Mouse (Mus musculus) neural tube, embryonic 11.5 days (tissue): ENCODE measurements around the gene Insig2. TPM values are rescaled to one million over a fixed set of nuclear protein-coding genes. Genes with fewer than 3 reads are reported as not detected.

Experiments
- ATAC-seq: fragments of 200-750 bp; cut with Nextera tagmentation; 2 replicates; pipeline ENCODE4 v1.8.0; 2017; ENCODE audit warnings: moderate number of reproducible peaks, mild to moderate bottlenecking, moderate TSS enrichment, moderate library complexity; ENCODE audit not compliant: insufficient read depth, low FRiP score, low TSS enrichment
- DNase-seq: peaks from one replicate; pipeline ENCODE4 v3.0.0-alpha.2; 2015; ENCODE audit warnings: low spot score
- H3K27ac ChIP-seq: fragments of 300-500 bp; sonication (generic); 2 replicates; pipeline ENCODE4 v1.5.1; 2014; ENCODE audit warnings: low read depth, mild to moderate bottlenecking, low read length
- H3K27me3 ChIP-seq: fragments of 300-500 bp; sonication (generic); 2 replicates; pipeline ENCODE4 v1.6.1; 2014; ENCODE audit warnings: mild to moderate bottlenecking, low read length, mixed read lengths; ENCODE audit not compliant: control insufficient read depth, insufficient read depth
- H3K36me3 ChIP-seq: fragments of 300-500 bp; sonication (generic); 2 replicates; pipeline ENCODE4 v1.6.1; 2014; ENCODE audit warnings: mild to moderate bottlenecking, low read length, moderate library complexity, mixed read lengths; ENCODE audit not compliant: control insufficient read depth, insufficient read depth
- H3K4me1 ChIP-seq: fragments of 300-500 bp; sonication (generic); 2 replicates; pipeline ENCODE4 v1.6.1; 2014; ENCODE audit warnings: low read length, mixed read lengths; ENCODE audit not compliant: control insufficient read depth, insufficient read depth
- H3K4me2 ChIP-seq: fragments of 300-500 bp; sonication (generic); 2 replicates; pipeline ENCODE4 v1.6.1; 2014; ENCODE audit warnings: low read depth, mild to moderate bottlenecking, moderate library complexity
- H3K4me3 ChIP-seq: fragments of 300-500 bp; sonication (generic); 2 replicates; pipeline ENCODE4 v1.5.1; 2014; ENCODE audit warnings: low read depth, low read length
- H3K9ac ChIP-seq: fragments of 300-500 bp; sonication (generic); 2 replicates; pipeline ENCODE4 v1.6.1; 2014; ENCODE audit warnings: mild to moderate bottlenecking, low read length
- H3K9me3 ChIP-seq: fragments of 300-500 bp; sonication (generic); 2 replicates; pipeline ENCODE4 v1.6.1; 2016; ENCODE audit warnings: low read length; ENCODE audit not compliant: control insufficient read depth
- WGBS: fragments of 180-500 bp; shearing (Covaris S2); extraction: QIAGEN DNeasy Blood & Tissue Kit; methylation state at CpG from one replicate; pipeline ENCODE4 v1.1.7; 2014; 5-methylcytosine and 5-hydroxymethylcytosine counted together
- polyA plus RNA-seq: library from polyadenylated mRNA; unstranded; fragments of >200 nt; fragmentation: Nextera tagmentation; extraction: Ambion mirVana; gene quantifications from 2 replicates; pipeline ENCODE4 v1.2.1, GENCODE M21; 2014

The Insig2 gene
- polyA plus RNA-seq, 1 experiment from 2014 or later, result 20.5 TPM

DNA sequence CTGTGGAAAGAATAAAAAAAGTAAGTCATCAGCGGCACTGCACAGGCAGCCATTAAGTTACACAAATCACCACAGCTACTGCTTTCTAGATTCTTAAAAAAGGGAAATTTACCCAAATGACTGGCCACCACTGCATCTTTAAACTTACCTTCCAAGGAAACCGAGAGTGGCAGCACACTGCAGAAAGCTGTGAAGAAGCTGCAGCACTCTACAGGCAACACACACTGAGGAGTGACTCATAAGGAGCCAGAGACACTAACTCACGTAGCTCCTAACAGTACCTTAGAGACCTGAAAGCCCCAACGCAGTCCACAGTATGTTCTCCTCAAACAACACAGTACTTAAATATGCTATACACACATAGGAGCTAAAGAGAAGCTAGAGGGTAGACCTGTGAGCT is 20.1 kb downstream of the Insig2 start:
- no peaks in the 10 kb centered on the region for H3K9me3 ChIP-seq
- H3K4me2 ChIP-seq, result no peak overlapping the region
- no peak overlapping the region for H3K9ac ChIP-seq
- ATAC-seq (no peak), DNase-seq (no peak)
- 85% methylated on average over 4 of the region's 4 CpGs for WGBS
- no peak overlapping the region for H3K27ac ChIP-seq
- H3K4me3 ChIP-seq, result no peak overlapping the region
- H3K27me3 ChIP-seq, result no peaks in the 10 kb centered on the region
- no peaks in the 10 kb centered on the region for H3K4me1 ChIP-seq
- H3K36me3 ChIP-seq, result no peaks in the 10 kb centered on the region

DNA sequence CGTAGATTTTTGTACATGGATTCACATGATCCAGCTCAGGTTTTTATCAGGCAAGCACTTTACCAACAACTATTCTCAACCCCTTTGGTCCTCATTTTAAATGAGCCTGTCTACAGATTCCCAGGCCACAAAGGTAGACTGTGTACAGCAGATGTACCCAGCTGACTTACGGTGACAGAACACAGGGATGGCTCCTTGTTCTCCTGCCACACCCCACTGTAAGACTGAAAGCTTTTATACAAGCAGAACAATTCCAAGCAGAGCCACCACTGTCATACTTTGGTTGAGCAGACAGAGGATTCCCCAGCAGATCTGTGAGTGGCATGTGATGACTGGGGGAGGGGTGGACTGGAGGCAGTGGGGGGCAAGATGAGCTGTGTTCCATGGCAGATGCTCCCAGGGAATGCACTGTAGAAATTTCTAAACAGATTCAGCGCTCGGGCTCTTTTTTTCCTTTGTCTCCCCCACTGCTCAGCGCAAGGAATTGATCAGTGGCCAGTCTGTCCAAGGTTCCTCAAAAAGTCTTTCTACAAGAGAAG is 35.6 kb downstream of the Insig2 start:
- no peak overlapping the region for H3K9ac ChIP-seq
- no peaks in the 10 kb centered on the region for H3K36me3 ChIP-seq
- DNase-seq (no peak), ATAC-seq (no peak)
- H3K4me3 ChIP-seq, result no peak overlapping the region
- H3K4me2 ChIP-seq, result no peak overlapping the region
- H3K27ac ChIP-seq, result no peak overlapping the region
- no peaks in the 10 kb centered on the region for H3K27me3 ChIP-seq
- no peaks in the 10 kb centered on the region for H3K4me1 ChIP-seq
- WGBS, result 90% methylated on average over 5 of the region's 5 CpGs
- no peaks in the 10 kb centered on the region for H3K9me3 ChIP-seq

DNA sequence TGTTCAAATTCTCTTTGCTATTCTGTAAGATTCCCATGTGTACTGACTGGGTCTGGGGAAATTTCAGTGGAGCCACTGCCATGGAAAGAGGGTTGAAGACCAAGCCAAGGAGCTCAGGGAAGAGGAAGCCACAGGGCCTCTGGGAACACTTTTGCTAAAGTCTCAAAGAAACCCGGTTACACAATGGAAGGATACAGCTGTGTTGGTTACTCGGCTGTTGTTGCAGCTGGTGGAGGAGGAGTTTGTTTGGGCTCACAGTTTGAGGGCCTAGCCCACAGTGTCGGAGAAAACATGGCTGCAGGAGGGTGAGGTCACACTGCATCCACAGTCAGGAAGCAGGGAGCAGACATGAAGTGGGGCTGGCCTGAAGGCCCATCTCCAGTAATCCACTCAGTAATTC is 38.8 kb downstream of the Insig2 start:
- no peak overlapping the region for H3K4me3 ChIP-seq
- DNase-seq, result no peak

GRCm38 (mm10) chr1:121290841-121291240 is 41.5 kb downstream of the Insig2 start:
- Histone ChIP-seq H3K9me3 (no peaks in the 10 kb centered on the region), H3K4me3 (no peak overlapping the region), H3K27me3 (no peaks in the 10 kb centered on the region), H3K27ac (no peak overlapping the region), H3K4me2 (no peak overlapping the region), H3K9ac (no peak overlapping the region), H3K4me1 (no peaks in the 10 kb centered on the region), H3K36me3 (no peaks in the 10 kb centered on the region)
- no peak for DNase-seq
- no peak for ATAC-seq
- 85% methylated on average over 10 of the region's 10 CpGs for WGBS

More for the DNA sequence above, 38.8 kb downstream of the Insig2 start:
- ATAC-seq, result no peak
- H3K4me1 ChIP-seq, result no peaks in the 10 kb centered on the region
- no peak overlapping the region for H3K27ac ChIP-seq
- H3K36me3 ChIP-seq, result no peaks in the 10 kb centered on the region
- H3K9ac ChIP-seq, result no peak overlapping the region
- WGBS, result 61% methylated on average over 3 of the region's 3 CpGs
- no peaks in the 10 kb centered on the region for H3K27me3 ChIP-seq
- no peaks in the 10 kb centered on the region for H3K9me3 ChIP-seq
- no peak overlapping the region for H3K4me2 ChIP-seq

GRCm38 (mm10) chr1:121290340-121290739 is 42.0 kb downstream of the Insig2 start:
- no peak overlapping the region for H3K27ac ChIP-seq
- no peak overlapping the region for H3K4me3 ChIP-seq
- no peak overlapping the region for H3K4me2 ChIP-seq
- no peaks in the 10 kb centered on the region for H3K36me3 ChIP-seq
- H3K9me3 ChIP-seq, result no peaks in the 10 kb centered on the region
- WGBS, result 69% methylated on average over 5 of the region's 5 CpGs
- ATAC-seq (no peak), DNase-seq (no peak)
- no peaks in the 10 kb centered on the region for H3K27me3 ChIP-seq
- H3K9ac ChIP-seq, result no peak overlapping the region
- no peaks in the 10 kb centered on the region for H3K4me1 ChIP-seq

GRCm38 (mm10) chr1:121284197-121284596 is 48.2 kb downstream of the Insig2 start:
- Histone ChIP-seq H3K4me3 (no peak overlapping the region), H3K9me3 (no peaks in the 10 kb centered on the region), H3K9ac (no peak overlapping the region), H3K27me3 (no peaks in the 10 kb centered on the region), H3K4me1 (no peaks in the 10 kb centered on the region), H3K4me2 (no peak overlapping the region), H3K27ac (no peak overlapping the region), H3K36me3 (no peaks in the 10 kb centered on the region)
- no peak for DNase-seq
- 95% methylated on average over 2 of the region's 2 CpGs for WGBS
- no peak for ATAC-seq

GRCm38 (mm10) chr1:121280501-121280900 is 51.9 kb downstream of the Insig2 start:
- H3K9ac ChIP-seq, result no peak overlapping the region
- no peak for ATAC-seq

DNA sequence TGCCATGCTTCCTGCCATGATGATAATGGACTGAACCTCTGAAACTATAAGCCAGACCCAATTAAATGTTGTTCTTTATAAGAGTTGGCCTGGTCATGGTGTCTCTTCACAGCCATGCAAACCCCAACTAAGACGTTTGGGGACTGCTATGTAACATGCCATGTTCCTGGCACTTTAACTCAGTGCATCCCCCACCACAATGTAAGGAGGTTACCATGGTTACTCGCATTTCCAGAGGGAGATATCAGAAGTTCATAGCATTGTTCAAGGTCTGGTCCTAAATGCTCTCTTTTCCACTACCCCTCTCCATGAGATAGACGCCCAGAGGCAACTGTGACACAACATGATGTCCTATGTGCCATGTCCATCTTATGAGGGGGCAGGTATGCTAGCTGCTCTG is 54.0 kb downstream of the Insig2 start:
- DNase-seq, result no peak
- no peaks in the 10 kb centered on the region for H3K4me1 ChIP-seq
- no peaks in the 10 kb centered on the region for H3K9me3 ChIP-seq
- H3K4me2 ChIP-seq, result no peak overlapping the region
- no peak overlapping the region for H3K27ac ChIP-seq
- no peak overlapping the region for H3K9ac ChIP-seq
- ATAC-seq, result no peak
- no peaks in the 10 kb centered on the region for H3K36me3 ChIP-seq
- no peak overlapping the region for H3K4me3 ChIP-seq
- 77% methylated on average over 3 of the region's 3 CpGs for WGBS
- H3K27me3 ChIP-seq, result no peaks in the 10 kb centered on the region

More at GRCm38 (mm10) chr1:121280501-121280900, 51.9 kb downstream of the Insig2 start:
- H3K27ac ChIP-seq, result no peak overlapping the region
- H3K27me3 ChIP-seq, result no peaks in the 10 kb centered on the region
- H3K36me3 ChIP-seq, result no peaks in the 10 kb centered on the region
- H3K9me3 ChIP-seq, result no peaks in the 10 kb centered on the region
- no peak for DNase-seq
- 96% methylated on average over 1 of the region's 1 CpGs for WGBS
- no peaks in the 10 kb centered on the region for H3K4me1 ChIP-seq
- H3K4me2 ChIP-seq, result no peak overlapping the region
- H3K4me3 ChIP-seq, result no peak overlapping the region

GRCm38 (mm10) chr1:121277466-121277865 is 54.9 kb downstream of the Insig2 start:
- H3K9ac ChIP-seq, result no peak overlapping the region
- H3K27me3 ChIP-seq, result no peaks in the 10 kb centered on the region
- no peaks in the 10 kb centered on the region for H3K36me3 ChIP-seq
- H3K9me3 ChIP-seq, result no peaks in the 10 kb centered on the region
- no peak for ATAC-seq
- H3K27ac ChIP-seq, result no peak overlapping the region
- WGBS, result 89% methylated on average over 4 of the region's 4 CpGs
- DNase-seq, result no peak
- no peak overlapping the region for H3K4me3 ChIP-seq
- H3K4me2 ChIP-seq, result no peak overlapping the region
- H3K4me1 ChIP-seq, result no peaks in the 10 kb centered on the region
